Mouse (Mus musculus) heart, embryonic 13.5 days (tissue): Measurements from ENCODE around the gene Pfn1. TPM values are rescaled to one million over a fixed set of nuclear protein-coding genes. Genes with fewer than 3 reads are reported as not detected.

Source experiments
- ATAC-seq: fragments of 200-750 bp; cut with Nextera tagmentation; 2 replicates; pipeline ENCODE4 v1.8.0; 2017; ENCODE audit warnings: moderate TSS enrichment; ENCODE audit not compliant: insufficient number of reproducible peaks, low FRiP score, low TSS enrichment; ENCODE audit errors: extremely low read depth
- H3K27ac ChIP-seq: fragments of 300-500 bp; sonication (generic); replicated peaks from 2 replicates; pipeline ENCODE4 v1.5.1; 2015; ENCODE audit warnings: moderate library complexity, mild to moderate bottlenecking, inconsistent platforms
- H3K27me3 ChIP-seq: fragments of 300-500 bp; sonication (generic); replicated peaks from 2 replicates; pipeline ENCODE4 v1.6.1; 2015; ENCODE audit warnings: mild to moderate bottlenecking, inconsistent platforms
- H3K36me3 ChIP-seq: fragments of 300-500 bp; sonication (generic); 2 replicates; pipeline ENCODE4 v1.6.1; 2015; ENCODE audit warnings: mild to moderate bottlenecking, inconsistent platforms
- H3K4me1 ChIP-seq: fragments of 300-500 bp; sonication (generic); 2 replicates; pipeline ENCODE4 v1.6.1; 2015; ENCODE audit warnings: inconsistent platforms
- H3K4me2 ChIP-seq: fragments of 300-500 bp; sonication (generic); 2 replicates; pipeline ENCODE4 v1.6.1; 2015; ENCODE audit warnings: inconsistent platforms, mild to moderate bottlenecking, moderate library complexity
- H3K4me3 ChIP-seq: fragments of 300-500 bp; sonication (generic); 2 replicates; pipeline ENCODE4 v1.5.1; 2015; ENCODE audit warnings: moderate library complexity, mild to moderate bottlenecking, inconsistent platforms
- H3K9ac ChIP-seq: fragments of 300-500 bp; sonication (generic); 2 replicates; pipeline ENCODE4 v1.6.1; 2015; ENCODE audit warnings: inconsistent platforms, mild to moderate bottlenecking, moderate library complexity
- H3K9me3 ChIP-seq: fragments of 300-500 bp; sonication (generic); 2 replicates; pipeline ENCODE4 v1.6.1; 2016; ENCODE audit warnings: inconsistent platforms
- WGBS: fragments of 180-500 bp; shearing (Covaris S2); methylation state at CpG from one replicate; pipeline ENCODE4 v1.1.7; 2015; ENCODE audit warnings: mixed read lengths; 5-methylcytosine and 5-hydroxymethylcytosine counted together
- polyA plus RNA-seq: library from polyadenylated mRNA; unstranded; fragments of >200 nt; fragmentation: Nextera tagmentation; extraction: Ambion mirVana; gene quantifications from 2 replicates; pipeline ENCODE4 v1.2.1, GENCODE M21; 2015

Gene Pfn1
- polyA plus RNA-seq, 1 experiment from 2014 or later = 1,588 TPM

DNA sequence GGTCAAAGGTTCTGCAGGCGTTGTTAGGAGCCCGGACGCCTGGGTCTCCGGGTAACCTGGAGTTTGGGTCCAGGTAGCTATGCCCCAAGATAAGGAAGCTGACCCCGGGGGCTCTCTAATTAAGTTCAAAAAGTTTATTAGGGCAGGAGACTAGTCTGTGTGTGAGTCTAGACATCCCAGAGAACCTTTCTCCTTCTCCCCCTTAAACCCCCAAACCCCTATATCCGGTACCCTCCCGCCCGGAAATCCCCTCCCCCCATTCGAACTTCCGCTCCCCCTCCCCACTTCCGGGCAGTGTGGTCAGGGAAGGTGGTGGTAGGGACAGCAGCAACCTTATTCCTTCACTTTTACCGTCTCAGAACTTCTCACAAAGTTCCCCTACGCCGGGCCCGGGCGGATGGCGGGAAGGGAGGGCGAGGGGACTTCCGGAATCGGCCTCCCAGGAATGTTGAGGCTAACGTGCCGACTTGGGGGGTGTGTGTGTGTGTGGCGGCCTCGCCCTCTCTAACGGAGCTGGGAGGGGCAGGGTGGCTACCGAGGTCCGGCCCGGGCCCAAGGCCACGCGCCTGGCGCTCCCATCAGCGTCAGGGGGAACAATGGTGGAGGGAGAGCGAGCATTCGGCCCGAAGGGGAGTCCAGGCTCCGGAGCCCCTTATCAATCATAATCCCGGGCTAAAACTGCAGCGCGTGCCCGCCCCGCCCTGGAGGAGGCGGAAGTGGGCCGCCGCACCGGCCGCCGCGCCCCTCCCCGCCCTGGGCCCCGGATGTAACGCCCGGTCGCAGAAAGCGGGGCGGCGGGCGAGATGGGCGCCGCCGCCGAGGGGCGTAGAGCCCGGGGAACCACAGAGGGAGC is 873 bp downstream of the Pfn1 start:
- peaks cover 80% of the 10 kb centered on the region for H3K4me1 ChIP-seq
- peaks cover 47% of the 10 kb centered on the region for H3K36me3 ChIP-seq
- peak overlapping the region; percentile 100 for H3K4me3 ChIP-seq
- peak overlapping the region; percentile 100 for H3K9ac ChIP-seq
- peak overlapping the region; percentile 99 for H3K27ac ChIP-seq
- no peaks in the 10 kb centered on the region for H3K9me3 ChIP-seq
- ATAC-seq = peak; percentile 26
- H3K27me3 ChIP-seq = no peaks in the 10 kb centered on the region
- H3K4me2 ChIP-seq = peak overlapping the region; percentile 94
- under 1% methylated on average over 63 of the region's 63 CpGs for WGBS

DNA sequence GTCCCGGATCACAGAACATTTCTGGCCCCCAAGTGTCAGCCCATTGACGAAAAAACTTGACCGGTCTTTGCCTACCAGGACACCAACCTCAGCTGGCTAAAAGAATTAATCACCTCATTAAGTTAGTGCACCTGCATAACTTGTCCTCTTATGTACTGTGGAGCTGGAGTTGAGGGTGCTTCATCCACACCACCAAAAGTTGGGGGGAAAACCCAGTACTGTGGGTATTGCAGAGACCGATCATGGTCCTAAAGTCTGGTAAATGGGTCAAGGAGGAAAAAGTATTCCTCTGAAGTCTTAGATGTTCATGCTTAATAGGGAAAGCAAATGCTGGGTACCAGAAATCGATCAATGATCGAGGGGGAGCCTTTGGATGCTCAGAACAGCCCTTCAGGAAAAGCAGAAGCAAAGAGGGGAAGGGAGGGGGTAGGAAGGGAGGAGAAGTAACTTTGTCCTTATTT is 1.5 kb downstream of the Pfn1 start:
- WGBS = 38% methylated on average over 6 of the region's 6 CpGs
- ATAC-seq = no peak
- H3K4me1 ChIP-seq = peaks cover 80% of the 10 kb centered on the region
- no peaks in the 10 kb centered on the region for H3K27me3 ChIP-seq
- H3K27ac ChIP-seq = peak overlapping the region; percentile 99
- peak overlapping the region; percentile 94 for H3K4me2 ChIP-seq
- H3K4me3 ChIP-seq = peak overlapping the region; percentile 100
- H3K36me3 ChIP-seq = peaks cover 47% of the 10 kb centered on the region
- no peaks in the 10 kb centered on the region for H3K9me3 ChIP-seq
- H3K9ac ChIP-seq = peak overlapping the region; percentile 100

DNA sequence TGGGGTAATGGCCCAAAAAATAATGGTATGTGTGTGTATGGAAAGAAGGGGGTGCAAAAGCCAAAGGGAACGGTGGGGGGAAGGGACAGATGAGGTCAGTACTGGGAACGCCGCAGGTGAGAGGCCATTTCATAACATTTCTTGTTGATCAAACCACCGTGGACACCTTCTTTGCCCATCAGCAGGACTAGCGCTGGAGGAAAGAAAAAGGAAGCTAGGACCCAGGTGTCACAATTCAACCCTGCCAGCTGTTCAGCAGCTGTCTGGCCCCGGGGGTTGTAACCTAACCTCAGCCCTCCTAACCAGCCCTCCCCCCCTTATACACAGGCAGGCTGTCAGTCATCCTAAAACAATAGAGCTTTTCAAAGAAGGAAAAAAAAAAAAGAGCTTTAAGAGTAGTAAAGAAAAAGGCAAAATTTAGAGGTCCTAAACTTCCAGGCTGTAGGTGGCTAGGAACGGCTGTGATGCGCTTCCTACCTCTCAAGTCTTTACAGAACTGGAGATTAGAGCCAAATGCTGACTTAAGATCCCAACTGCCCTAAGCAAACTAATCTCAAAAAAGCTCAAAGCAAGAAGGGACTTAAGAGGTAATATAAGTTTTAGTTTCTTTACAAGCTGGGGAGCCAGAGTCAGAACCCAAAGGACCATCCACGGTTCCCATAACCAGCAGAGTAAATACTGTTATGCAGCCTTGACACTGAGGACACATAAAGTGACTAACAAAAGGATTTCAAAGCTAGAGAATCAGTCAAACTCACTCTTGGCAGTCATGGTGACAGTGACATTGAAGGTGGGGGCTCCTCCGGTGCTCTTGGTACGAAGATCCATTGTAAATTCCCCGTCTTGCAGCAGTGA is 2.2 kb downstream of the Pfn1 start:
- Histone ChIP-seq H3K9ac (peak overlapping the region; percentile 100), H3K4me2 (peak overlapping the region; percentile 94), H3K4me1 (peaks cover 75% of the 10 kb centered on the region), H3K27ac (peak overlapping the region; percentile 99), H3K36me3 (peaks cover 47% of the 10 kb centered on the region), H3K27me3 (no peaks in the 10 kb centered on the region), H3K9me3 (no peaks in the 10 kb centered on the region), H3K4me3 (peak overlapping the region; percentile 100)
- ATAC-seq = no peak
- WGBS = 59% methylated on average over 12 of the region's 12 CpGs

DNA sequence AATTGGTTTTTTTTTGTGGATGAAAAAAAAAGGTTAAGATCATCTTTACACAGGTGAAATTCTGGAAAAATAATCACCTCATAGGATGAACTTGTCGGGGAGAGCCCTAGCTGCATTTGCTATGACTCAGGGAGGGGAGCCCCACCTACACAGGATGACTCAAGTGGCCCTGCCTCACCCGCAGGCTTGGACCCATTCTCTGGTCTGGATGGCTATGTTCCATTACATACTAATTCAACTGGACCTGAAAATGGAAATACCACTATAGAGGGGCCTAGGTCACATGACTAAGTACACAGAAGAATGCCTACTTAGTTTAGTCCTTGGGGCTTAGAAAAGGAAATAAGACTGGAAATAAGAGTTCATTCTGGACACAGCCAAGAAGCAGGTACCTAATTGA is 3.1 kb downstream of the Pfn1 start:
- ATAC-seq = no peak
- WGBS = 61% methylated on average over 2 of the region's 2 CpGs
- Histone ChIP-seq H3K36me3 (peaks cover 47% of the 10 kb centered on the region), H3K9ac (peak overlapping the region; percentile 70; the same call in 1 of the 2 replicates), H3K4me2 (peak overlapping the region; percentile 94), H3K27ac (peak overlapping the region; percentile 42), H3K9me3 (no peaks in the 10 kb centered on the region), H3K4me1 (peaks cover 66% of the 10 kb centered on the region), H3K27me3 (no peaks in the 10 kb centered on the region), H3K4me3 (peak overlapping the region; percentile 100)

DNA sequence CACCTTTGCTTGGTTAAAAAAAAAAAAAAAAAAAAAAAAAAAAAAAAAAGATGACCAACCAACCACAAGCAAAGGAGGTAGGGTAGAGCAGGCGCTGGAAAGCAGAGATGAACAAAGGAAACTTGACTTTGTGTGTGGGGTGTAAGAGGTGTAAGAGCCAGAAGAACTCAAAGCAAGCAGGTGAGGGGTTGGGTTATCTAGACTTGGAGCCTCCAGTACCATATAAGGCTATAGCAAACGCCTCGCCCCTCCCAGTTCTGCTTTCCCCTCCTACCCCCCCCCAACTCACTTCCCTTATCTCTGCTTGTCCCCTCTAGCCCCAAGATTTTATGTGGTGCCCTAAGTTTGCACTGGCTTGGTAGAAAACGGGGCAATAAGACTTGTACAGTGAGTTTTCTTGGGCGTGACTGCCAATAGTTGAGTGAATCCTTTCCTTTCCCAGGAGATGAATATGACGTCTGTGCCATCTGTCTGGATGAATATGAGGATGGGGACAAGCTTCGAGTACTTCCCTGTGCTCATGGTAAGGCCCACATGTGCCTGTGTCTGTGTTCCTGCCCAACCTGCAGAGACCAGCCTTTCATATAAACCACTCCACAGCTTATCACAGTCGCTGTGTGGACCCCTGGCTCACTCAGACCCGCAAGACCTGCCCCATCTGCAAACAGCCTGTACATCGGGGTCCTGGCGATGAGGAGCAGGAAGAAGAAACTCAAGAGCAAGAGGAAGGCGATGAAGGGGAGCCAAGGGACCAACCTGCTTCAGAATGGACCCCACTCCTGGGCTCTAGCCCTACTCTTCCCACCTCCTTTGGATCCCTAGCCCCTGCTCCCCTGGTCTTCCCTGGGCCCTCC is 3.9 kb downstream of the Pfn1 start:
- peak overlapping the region; percentile 94 for H3K4me2 ChIP-seq
- no peaks in the 10 kb centered on the region for H3K9me3 ChIP-seq
- H3K9ac ChIP-seq = peak overlapping the region; percentile 70
- no peak for ATAC-seq
- peaks cover 50% of the 10 kb centered on the region for H3K36me3 ChIP-seq
- 67% methylated on average over 12 of the region's 12 CpGs for WGBS
- H3K4me3 ChIP-seq = peak overlapping the region; percentile 100
- no peaks in the 10 kb centered on the region for H3K27me3 ChIP-seq
- H3K4me1 ChIP-seq = peaks cover 66% of the 10 kb centered on the region
- H3K27ac ChIP-seq = peak overlapping the region; percentile 42

DNA sequence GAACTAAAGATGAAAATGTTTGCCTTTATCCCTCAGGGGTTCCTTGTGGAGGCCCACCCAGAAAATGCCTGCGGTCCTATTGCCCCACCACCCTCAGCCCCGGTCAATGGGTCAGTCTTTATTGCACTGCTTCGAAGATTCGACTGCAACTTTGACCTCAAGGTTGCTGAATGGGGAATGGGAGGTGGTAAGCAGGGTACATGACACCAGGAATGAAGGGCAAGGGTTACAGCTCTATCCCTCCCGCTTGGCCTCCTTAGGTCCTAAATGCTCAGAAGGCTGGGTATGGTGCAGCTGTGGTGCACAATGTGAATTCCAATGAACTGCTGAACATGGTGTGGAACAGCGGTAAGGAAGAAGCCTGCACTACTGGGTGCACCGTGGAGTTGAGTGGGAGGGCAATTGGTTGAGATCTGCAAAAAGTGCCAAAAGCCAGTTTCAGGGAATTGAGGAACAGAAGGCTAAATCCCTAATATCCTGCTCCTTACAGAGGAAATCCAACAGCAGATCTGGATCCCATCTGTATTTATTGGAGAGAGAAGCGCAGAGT is 5.2 kb downstream of the Pfn1 start:
- H3K36me3 ChIP-seq = peaks cover 63% of the 10 kb centered on the region
- no peak overlapping the region for H3K27ac ChIP-seq
- H3K4me1 ChIP-seq = peaks cover 68% of the 10 kb centered on the region
- peak overlapping the region; percentile 77 for H3K4me3 ChIP-seq
- WGBS = 80% methylated on average over 8 of the region's 8 CpGs
- no peaks in the 10 kb centered on the region for H3K27me3 ChIP-seq
- H3K4me2 ChIP-seq = peak overlapping the region; percentile 99
- H3K9ac ChIP-seq = peak overlapping the region; percentile 96; the same call in 1 of the 2 replicates
- ATAC-seq = no peak
- H3K9me3 ChIP-seq = no peaks in the 10 kb centered on the region

DNA sequence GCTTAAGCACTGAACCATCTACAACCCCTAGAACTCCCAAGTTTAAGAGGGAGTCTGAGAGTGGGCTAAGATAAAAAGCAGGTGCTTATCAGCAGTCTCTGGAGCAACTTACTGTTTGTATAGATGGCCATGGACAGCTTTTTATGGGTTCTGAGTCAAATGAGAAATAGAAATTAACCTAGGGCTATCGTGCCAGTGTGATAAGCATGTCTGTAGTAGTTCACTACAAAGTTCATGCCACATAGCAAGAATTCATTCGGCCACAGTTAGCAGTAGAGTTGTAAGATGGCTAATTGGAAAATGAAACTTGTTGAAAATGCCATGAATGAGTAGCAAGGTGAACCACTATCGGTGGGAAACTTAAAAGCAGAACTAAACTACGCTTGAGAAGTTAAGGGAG is 5.9 kb downstream of the Pfn1 start:
- no peak for ATAC-seq
- H3K36me3 ChIP-seq = peaks cover 71% of the 10 kb centered on the region
- H3K4me1 ChIP-seq = peaks cover 68% of the 10 kb centered on the region
- H3K9ac ChIP-seq = peak overlapping the region; percentile 96
- H3K4me2 ChIP-seq = peak overlapping the region; percentile 99
- no peaks in the 10 kb centered on the region for H3K27me3 ChIP-seq
- H3K27ac ChIP-seq = peak overlapping the region; percentile 94; the same call in 1 of the 2 replicates
- H3K9me3 ChIP-seq = no peaks in the 10 kb centered on the region
- peak overlapping the region; percentile 77 for H3K4me3 ChIP-seq
- 68% methylated on average over 4 of the region's 4 CpGs for WGBS

DNA sequence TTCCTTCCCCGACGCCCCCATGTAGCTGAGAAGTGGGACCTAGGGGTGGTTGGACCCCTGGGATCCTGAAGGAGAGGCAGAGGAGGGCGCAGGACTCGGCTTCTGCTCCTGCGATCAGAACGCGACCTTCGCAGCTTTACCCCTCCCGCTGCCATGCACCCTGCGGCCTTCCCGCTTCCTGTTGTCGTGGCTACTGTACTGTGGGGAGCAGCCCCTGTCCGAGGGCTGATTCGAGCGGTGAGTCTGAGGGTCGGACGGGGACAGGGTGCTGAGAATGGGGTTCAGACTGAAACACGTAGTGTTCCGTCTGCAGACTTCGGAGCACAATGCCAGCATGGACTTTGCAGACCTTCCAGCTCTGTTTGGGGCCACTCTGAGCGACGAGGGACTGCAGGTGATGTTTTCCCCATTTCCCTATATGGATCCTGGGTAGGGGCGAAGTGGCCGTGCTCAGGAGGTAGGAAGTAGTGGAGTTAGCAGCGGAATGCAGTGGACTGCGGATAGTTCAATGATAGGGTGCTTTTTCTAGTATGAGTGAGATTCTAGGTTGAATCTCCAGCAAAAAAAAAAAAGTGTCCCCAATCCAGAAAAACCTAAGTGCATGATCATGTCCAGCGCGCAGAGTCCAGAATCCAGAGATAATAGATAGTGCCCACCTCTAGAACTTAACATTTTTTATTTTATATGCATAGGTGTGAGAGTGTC is 6.6 kb downstream of the Pfn1 start:
- Histone ChIP-seq H3K4me1 (peaks cover 65% of the 10 kb centered on the region), H3K4me2 (peak overlapping the region; percentile 99), H3K9ac (peak overlapping the region; percentile 96), H3K4me3 (peak overlapping the region; percentile 77), H3K27ac (peak overlapping the region; percentile 94), H3K9me3 (no peaks in the 10 kb centered on the region), H3K27me3 (no peaks in the 10 kb centered on the region), H3K36me3 (peaks cover 76% of the 10 kb centered on the region)
- 3% methylated on average over 28 of the region's 28 CpGs for WGBS
- no peak; the same call in 1 of the 2 replicates for ATAC-seq

DNA sequence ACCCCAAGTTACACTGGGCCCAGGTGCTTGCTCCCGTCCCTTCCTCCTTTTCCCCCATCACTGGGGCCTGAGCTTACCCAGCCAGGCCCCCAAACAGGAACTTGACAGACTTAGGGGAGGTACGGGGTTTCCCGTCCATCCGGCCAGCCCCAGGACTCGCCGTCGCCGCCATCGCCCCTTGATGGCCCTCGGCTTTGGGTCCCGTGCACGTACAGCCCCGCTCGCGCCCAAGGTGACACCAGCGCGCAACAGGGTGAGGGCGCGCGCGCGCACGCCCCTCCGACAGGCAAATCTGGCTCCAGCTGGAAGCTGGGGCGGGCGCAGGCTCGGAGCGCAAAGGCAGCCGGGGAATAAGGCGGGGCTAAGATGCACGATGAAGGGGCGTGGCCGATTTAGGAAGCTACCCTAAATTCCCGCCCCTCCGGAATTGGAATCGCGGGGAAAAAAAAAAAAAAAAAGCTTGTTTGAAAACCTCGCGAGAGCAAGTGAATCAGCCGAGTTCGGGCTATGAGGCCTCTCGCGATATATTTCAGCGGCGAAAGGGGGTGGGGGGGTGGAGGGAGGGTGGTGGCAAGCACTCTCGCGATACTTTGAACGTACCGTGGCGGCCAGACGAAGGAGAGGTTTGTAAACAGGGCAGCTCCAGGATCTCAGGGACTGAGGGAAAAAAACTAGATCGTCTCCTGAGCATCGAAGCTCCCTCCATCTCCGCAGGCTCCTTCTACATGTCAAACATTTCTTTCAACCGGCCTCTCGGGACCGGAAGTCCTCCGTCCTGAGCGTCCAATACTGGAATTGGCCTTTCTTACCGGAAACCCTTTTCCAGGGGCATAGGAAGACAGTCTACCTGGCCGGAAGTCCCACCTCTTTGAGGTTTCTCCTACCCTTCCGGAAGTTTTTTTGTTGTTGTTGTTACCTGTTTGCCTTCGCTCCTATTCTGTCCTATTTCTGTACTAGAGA is 7.5 kb downstream of the Pfn1 start, which contains the start of the genes Rnf167 and Slc25a11:
Gene Rnf167, plus strand, starts transcription at position 545 of the 960 bp plus-strand sequence.
Gene Slc25a11, minus strand, starts transcription at position 789 of the 960 bp plus-strand sequence.
- H3K27me3 ChIP-seq = no peaks in the 10 kb centered on the region
- WGBS = under 1% methylated on average over 63 of the region's 63 CpGs
- peaks cover 56% of the 10 kb centered on the region for H3K4me1 ChIP-seq
- H3K9ac ChIP-seq = peak within 1 kb of the TSS; percentile 96
- H3K4me2 ChIP-seq = peak within 1 kb of the TSS; percentile 99
- H3K27ac ChIP-seq = peak within 1 kb of the TSS; percentile 95
- peak; percentile 86 for ATAC-seq
- H3K36me3 ChIP-seq = peaks cover 70% of the 10 kb centered on the region
- H3K9me3 ChIP-seq = no peaks in the 10 kb centered on the region
- H3K4me3 ChIP-seq = peak within 1 kb of the TSS; percentile 77
